Mouse (Mus musculus) right cerebral cortex, postnatal 25 days (tissue): Measurements from ENCODE around the gene Gm17689.

ENCODE experiments used
- DNase-seq: peaks from one replicate; pipeline ENCODE4 v3.0.0; 2022

Gm17689 gene

DNA sequence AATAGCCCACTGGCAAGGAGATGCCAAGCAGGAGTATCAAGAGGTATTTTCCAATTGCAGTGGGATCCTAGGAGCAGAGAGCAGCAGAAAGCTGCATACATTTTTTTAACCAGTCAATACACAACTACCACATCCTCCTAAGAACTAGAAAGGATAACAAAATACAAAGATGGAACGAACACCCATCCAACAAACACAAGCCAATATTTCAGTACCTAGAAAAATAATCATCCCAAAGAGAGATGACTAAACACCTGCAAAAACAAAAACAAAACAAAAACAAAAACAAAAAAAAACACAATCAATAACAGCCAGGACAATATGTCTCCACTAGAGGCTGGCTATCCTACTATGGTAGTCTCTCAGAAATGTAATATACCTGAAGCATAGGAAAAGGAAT is at the start of gene Gm17689:
Gene Gm17689, minus strand, starts transcription at position 101 of the 400 bp plus-strand sequence.
- DNase-seq, result no peak

DNA sequence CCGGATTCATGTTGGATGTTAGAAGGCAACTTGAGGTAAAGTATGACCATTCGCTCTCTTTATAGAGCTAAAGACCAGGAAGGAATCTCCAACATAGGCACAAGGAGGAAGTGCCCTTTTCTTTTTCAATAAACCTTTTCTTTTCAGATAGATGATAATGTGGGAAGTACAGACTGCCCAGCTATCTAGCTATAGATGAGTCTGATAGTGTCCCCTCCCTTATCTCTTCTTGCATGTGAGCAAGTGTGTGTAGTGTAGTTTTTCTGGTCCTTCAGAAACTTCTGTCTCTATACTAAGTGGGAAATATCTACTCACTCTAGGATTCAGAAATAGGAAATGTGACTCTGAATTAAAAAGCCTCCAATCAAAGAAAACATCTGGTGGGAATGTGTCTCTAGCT is 40.6 kb downstream of the Gm17689 start, which contains the start of gene Gm5615:
Gene Gm5615, minus strand, starts transcription at position 101 of the 400 bp plus-strand sequence.
- DNase-seq, result no peak
